Mouse (Mus musculus): ENCODE measurements around the gene 6430550D23Rik. TPM values are rescaled to one million over a fixed set of nuclear protein-coding genes. Genes with fewer than 3 reads are reported as not detected.
"Not testable (repeated sequence)": the region's sequence is repeated elsewhere in the genome, so short reads cannot be mapped to it uniquely, and the experiment has no call there.

The 6430550D23Rik gene
- polyA plus RNA-seq, 1 experiment, result 2.0 TPM

- TF ChIP-seq CTCF (IDR thresholded peaks at IDR 0.05; ENCODE audit: borderline replicate concordance, insufficient read depth, low read length), result no peak
- no peak for TF ChIP-seq POLR2A (IDR thresholded peaks at IDR 0.05; ENCODE audit: low read depth, low read length)
- H3K4me1 ChIP-seq (ENCODE audit: control insufficient read depth, insufficient read depth, low read length), result peaks cover 5% of the 10 kb centered on the region; the same call in 1 of the 2 replicates
- H3K27ac ChIP-seq (ENCODE audit: insufficient read depth, low read length), result no peak overlapping the region
- no peak overlapping the region for H3K4me3 ChIP-seq (ENCODE audit: insufficient read depth, low read length)
Measured at GRCm38 (mm10) chr2:155944685-155945084, 63.1 kb downstream of the 6430550D23Rik start.

GRCm38 (mm10) chr2:155943463-155943862 lies 64.3 kb downstream of the 6430550D23Rik start:
- Histone ChIP-seq H3K4me3 (ENCODE audit: insufficient read depth, low read length) (no peak overlapping the region), H3K27ac (ENCODE audit: insufficient read depth, low read length) (no peak overlapping the region)
- TF ChIP-seq CTCF (IDR thresholded peaks at IDR 0.05; ENCODE audit: borderline replicate concordance, insufficient read depth, low read length) (no peak), POLR2A (IDR thresholded peaks at IDR 0.05; ENCODE audit: low read depth, low read length) (no peak)

GRCm38 (mm10) chr2:155941697-155942442 lies 65.9 kb downstream of the 6430550D23Rik start:
- Histone ChIP-seq H3K4me3 (ENCODE audit: insufficient read depth, low read length) (no peak overlapping the region), H3K4me1 (ENCODE audit: control insufficient read depth, insufficient read depth, low read length) (no peaks in the 10 kb centered on the region), H3K27ac (ENCODE audit: insufficient read depth, low read length) (no peak overlapping the region)
- TF ChIP-seq CTCF (IDR thresholded peaks at IDR 0.05; ENCODE audit: borderline replicate concordance, insufficient read depth, low read length) (no peak), POLR2A (IDR thresholded peaks at IDR 0.05; ENCODE audit: low read depth, low read length) (no peak)

More at GRCm38 (mm10) chr2:155943463-155943862, 64.3 kb downstream of the 6430550D23Rik start:
- peaks cover 5% of the 10 kb centered on the region; the same call in 1 of the 2 replicates for H3K4me1 ChIP-seq (ENCODE audit: control insufficient read depth, insufficient read depth, low read length)

- Histone ChIP-seq H3K4me3 (ENCODE audit: insufficient read depth, low read length) (no peak within 1 kb of the TSS), H3K27ac (ENCODE audit: insufficient read depth, low read length) (no peak within 1 kb of the TSS), H3K4me1 (ENCODE audit: control insufficient read depth, insufficient read depth, low read length) (no peaks in the 10 kb centered on the region)
- TF ChIP-seq POLR2A (IDR thresholded peaks at IDR 0.05; ENCODE audit: low read depth, low read length), result no peak
- TF ChIP-seq CTCF (IDR thresholded peaks at IDR 0.05; ENCODE audit: borderline replicate concordance, insufficient read depth, low read length), result no peak
Measured at GRCm38 (mm10) chr2:155940681-155941080, 67.1 kb downstream of the 6430550D23Rik start, which contains the start of gene Gm15557. TSS of gene Gm15557 (plus strand) at chr2:155940728.

- Histone ChIP-seq H3K4me3 (ENCODE audit: insufficient read depth, low read length) (no peak overlapping the region), H3K27ac (ENCODE audit: insufficient read depth, low read length) (no peak overlapping the region), H3K4me1 (ENCODE audit: control insufficient read depth, insufficient read depth, low read length) (no peaks in the 10 kb centered on the region)
- no peak for TF ChIP-seq CTCF (IDR thresholded peaks at IDR 0.05; ENCODE audit: borderline replicate concordance, insufficient read depth, low read length)
- no peak for TF ChIP-seq POLR2A (IDR thresholded peaks at IDR 0.05; ENCODE audit: low read depth, low read length)
Measured at GRCm38 (mm10) chr2:155939897-155940529, 67.8 kb downstream of the 6430550D23Rik start.

- Histone ChIP-seq H3K4me3 (ENCODE audit: insufficient read depth, low read length) (peak within 1 kb of the TSS; percentile 59), H3K27ac (ENCODE audit: insufficient read depth, low read length) (peak within 1 kb of the TSS; percentile 61), H3K4me1 (ENCODE audit: control insufficient read depth, insufficient read depth, low read length) (peaks cover 10% of the 10 kb centered on the region)
- TF ChIP-seq POLR2A (IDR thresholded peaks at IDR 0.05; ENCODE audit: low read depth, low read length), result peak; percentile 84
- no peak for TF ChIP-seq CTCF (IDR thresholded peaks at IDR 0.05; ENCODE audit: borderline replicate concordance, insufficient read depth, low read length)
Measured at GRCm38 (mm10) chr2:155929531-155930442, 78.0 kb downstream of the 6430550D23Rik start, which contains the start of gene Uqcc1. TSS of gene Uqcc1 (minus strand) at chr2:155930310.

- peak overlapping the region; percentile 59 for H3K4me3 ChIP-seq (ENCODE audit: insufficient read depth, low read length)
- TF ChIP-seq POLR2A (IDR thresholded peaks at IDR 0.05; ENCODE audit: low read depth, low read length), result no peak
- no peak for TF ChIP-seq CTCF (IDR thresholded peaks at IDR 0.05; ENCODE audit: borderline replicate concordance, insufficient read depth, low read length)
- peaks cover 10% of the 10 kb centered on the region for H3K4me1 ChIP-seq (ENCODE audit: control insufficient read depth, insufficient read depth, low read length)
- H3K27ac ChIP-seq (ENCODE audit: insufficient read depth, low read length), result no peak overlapping the region
Measured at GRCm38 (mm10) chr2:155928711-155929345, 78.9 kb downstream of the 6430550D23Rik start.

GRCm38 (mm10) chr2:155925213-155925612 lies 82.6 kb downstream of the 6430550D23Rik start:
- not testable (repeated sequence) for H3K4me1 ChIP-seq (ENCODE audit: control insufficient read depth, insufficient read depth, low read length); H3K4me3 ChIP-seq (ENCODE audit: insufficient read depth, low read length)

More at GRCm38 (mm10) chr2:155925213-155925612, 82.6 kb downstream of the 6430550D23Rik start:
- H3K27ac ChIP-seq (ENCODE audit: insufficient read depth, low read length), result not testable (repeated sequence)

Other genes starting within 250 kb of the 6430550D23Rik start
- gene Mmp24, start 232.6 kb downstream of the 6430550D23Rik start, polyA plus RNA-seq (2011; ENCODE audit: insufficient read length, low read depth, missing spikeins), result 0.16 TPM in 1 of 2 replicates, not detected in the other
- 35.2 and 46.7 TPM in 2 replicates for gene BC029722, start 188.6 kb downstream of the 6430550D23Rik start, polyA plus RNA-seq (2011; ENCODE audit: insufficient read length, low read depth, missing spikeins)
- 131 and 133 TPM in 2 replicates for gene Eif6, start 181.1 kb downstream of the 6430550D23Rik start, polyA plus RNA-seq (2011; ENCODE audit: insufficient read length, low read depth, missing spikeins)
- gene Fam83c, start 173.1 kb downstream of the 6430550D23Rik start, polyA plus RNA-seq (2011; ENCODE audit: insufficient read length, low read depth, missing spikeins), result not detected in 2 replicates
- 37.8 and 39.5 TPM in 2 replicates for gene Uqcc1, start 77.7 kb downstream of the 6430550D23Rik start, polyA plus RNA-seq (2011; ENCODE audit: insufficient read length, low read depth, missing spikeins)
- gene Gm15557, start 67.2 kb downstream of the 6430550D23Rik start, polyA plus RNA-seq (2011; ENCODE audit: insufficient read length, low read depth, missing spikeins), result not detected in 2 replicates
- 0.92 and 1.3 TPM in 2 replicates for gene Gdf5, start 62.6 kb downstream of the 6430550D23Rik start, polyA plus RNA-seq (2011; ENCODE audit: insufficient read length, low read depth, missing spikeins)
- gene Cep250, start 51.5 kb downstream of the 6430550D23Rik start, polyA plus RNA-seq (2011; ENCODE audit: insufficient read length, low read depth, missing spikeins), result 19.3 and 28.4 TPM in 2 replicates
- gene Ergic3, start 68 bp upstream of the 6430550D23Rik start, polyA plus RNA-seq (2011; ENCODE audit: insufficient read length, low read depth, missing spikeins), result 144 and 161 TPM in 2 replicates
- not detected in 2 replicates for gene Fer1l4, start 45.0 kb upstream of the 6430550D23Rik start, polyA plus RNA-seq (2011; ENCODE audit: insufficient read length, low read depth, missing spikeins)
- gene Spag4, start 57.2 kb upstream of the 6430550D23Rik start, polyA plus RNA-seq (2011; ENCODE audit: insufficient read length, low read depth, missing spikeins), result 1.5 and 3.9 TPM in 2 replicates
- 59.3 and 67.9 TPM in 2 replicates for gene Cpne1, start 104.0 kb upstream of the 6430550D23Rik start, polyA plus RNA-seq (2011; ENCODE audit: insufficient read length, low read depth, missing spikeins)
- gene Rbm12, start 104.0 kb upstream of the 6430550D23Rik start, polyA plus RNA-seq (2011; ENCODE audit: insufficient read length, low read depth, missing spikeins), result 24.8 and 27.4 TPM in 2 replicates
- gene Gm28036, start 119.1 kb upstream of the 6430550D23Rik start, polyA plus RNA-seq (2011; ENCODE audit: insufficient read length, low read depth, missing spikeins), result 29.0 and 29.7 TPM in 2 replicates
- gene Romo1, start 136.1 kb upstream of the 6430550D23Rik start, polyA plus RNA-seq (2011; ENCODE audit: insufficient read length, low read depth, missing spikeins), result 185 TPM in 2 replicates
- 30.2 and 37.7 TPM in 2 replicates for gene Nfs1, start 136.2 kb upstream of the 6430550D23Rik start, polyA plus RNA-seq (2011; ENCODE audit: insufficient read length, low read depth, missing spikeins)
- 391 and 520 TPM in 2 replicates for gene Rbm39, start 172.3 kb upstream of the 6430550D23Rik start, polyA plus RNA-seq (2011; ENCODE audit: insufficient read length, low read depth, missing spikeins)
- gene Phf20, start 188.5 kb upstream of the 6430550D23Rik start, polyA plus RNA-seq (2011; ENCODE audit: insufficient read length, low read depth, missing spikeins), result 32.3 and 39.4 TPM in 2 replicates

Data from embryonic fibroblast, embryonic 13.5 days (primary cell).